Mouse (Mus musculus) heart, adult 2 months (tissue): ENCODE results near the gene Tmem176b. TPM values are rescaled to one million over a fixed set of nuclear protein-coding genes. Genes with fewer than 3 reads are reported as not detected.

Experiments
- DNase-seq, 2 experiments: peaks; one replicate each; pipeline ENCODE4 v3.0.0; 2021
- H3K27ac ChIP-seq: fragments of 200-600 bp; 2 replicates; pipeline ENCODE4 v1.8.1; 2022
- H3K27me3 ChIP-seq: fragments of 200-500 bp; 2 replicates; pipeline ENCODE4 v1.6.1; 2012; ENCODE audit warnings: mild to moderate bottlenecking, low read length, inconsistent platforms, mixed read lengths; ENCODE audit not compliant: control insufficient read depth, insufficient read depth
- H3K36me3 ChIP-seq: fragments of 200-500 bp; 2 replicates; pipeline ENCODE4 v1.6.1; 2012; ENCODE audit warnings: low read length, inconsistent platforms; ENCODE audit not compliant: control insufficient read depth, insufficient read depth
- H3K4me1 ChIP-seq: fragments of 200-500 bp; 2 replicates; pipeline ENCODE4 v1.6.1; 2011; ENCODE audit warnings: low read length; ENCODE audit not compliant: control insufficient read depth, insufficient read depth
- H3K4me3 ChIP-seq: fragments of 200-600 bp; 2 replicates; pipeline ENCODE4 v1.8.1; 2022
- H3K79me2 ChIP-seq: fragments of 200-500 bp; replicated peaks from 2 replicates; pipeline ENCODE4 v1.6.1; 2012; ENCODE audit warnings: mild to moderate bottlenecking, inconsistent platforms, low read length, moderate library complexity, mixed read lengths; ENCODE audit not compliant: control insufficient read depth, insufficient read depth
- H3K9ac ChIP-seq: fragments of 200-500 bp; 2 replicates; pipeline ENCODE4 v1.6.1; 2012; ENCODE audit warnings: low read depth, mild to moderate bottlenecking, control low read depth, inconsistent platforms, low read length, mixed read lengths
- CTCF ChIP-seq: fragments of 200-600 bp; IDR thresholded peaks from 2 replicates; pipeline ENCODE4 v1.8.1; 2022; ENCODE audit warnings: antibody characterized with exemption, mild to moderate bottlenecking, moderate library complexity
- EP300 ChIP-seq: fragments of 200-500 bp; IDR thresholded peaks from 2 replicates; pipeline ENCODE4 v1.6.1; 2011; ENCODE audit warnings: low read depth, low read length, control low read depth; ENCODE audit not compliant: insufficient read depth
- POLR2A ChIP-seq: fragments of 200-500 bp; IDR thresholded peaks from 2 replicates; pipeline ENCODE4 v1.6.1; 2011; ENCODE audit warnings: mild to moderate bottlenecking, low read depth, low read length, control low read depth; ENCODE audit not compliant: insufficient read depth
- WGBS: fragments of 180-500 bp; shearing (Covaris S2); methylation state at CpG from one replicate; pipeline ENCODE4 v1.1.7; 2018; 5-methylcytosine and 5-hydroxymethylcytosine counted together
- intact Hi-C: fragments of 180-260 bp; cut with DNase I; formaldehyde crosslinking; loops from one replicate; pipeline ENCODE4 v1.15.1; 2025
- polyA plus RNA-seq: library from polyadenylated mRNA; depleted of rRNA; stranded (reverse); fragments of >200 nt; gene quantifications from 2 replicates; pipeline ENCODE4 v1.2.3, GENCODE M21; 2012; rRNA removed
- total RNA-seq, 2 experiments: library from RNA; stranded (reverse); gene quantifications; 2 replicates each; pipeline ENCODE4 v1.2.3; 2021

Tmem176b gene
- total and polyA plus RNA-seq, 3 experiments, result 41.6 to 108 (median 53.0) TPM

GRCm38 (mm10) chr6:48801897-48802296, 39.4 kb downstream of the Tmem176b start:
- 79% methylated on average over 1 of the region's 1 CpGs for WGBS
- Histone ChIP-seq H3K4me1 (no peaks in the 10 kb centered on the region), H3K36me3 (no peaks in the 10 kb centered on the region), H3K9ac (no peak overlapping the region), H3K4me3 (no peak overlapping the region), H3K27ac (no peak overlapping the region), H3K27me3 (no peaks in the 10 kb centered on the region), H3K79me2 (no peaks in the 10 kb centered on the region)
- intact Hi-C loops, result no loop called here
- TF ChIP-seq CTCF (no peak), POLR2A (no peak), EP300 (no peak)
- no peak for DNase-seq

- no peaks in the 10 kb centered on the region for H3K27me3 ChIP-seq
- 44% methylated on average over 2 of the region's 2 CpGs for WGBS
- no peak for DNase-seq
- H3K9ac ChIP-seq, result no peak overlapping the region
- no peak for TF ChIP-seq EP300
- no peak for TF ChIP-seq CTCF
- no peak for TF ChIP-seq POLR2A
- H3K36me3 ChIP-seq, result no peaks in the 10 kb centered on the region
- H3K79me2 ChIP-seq, result no peaks in the 10 kb centered on the region
- no peak overlapping the region for H3K27ac ChIP-seq
- H3K4me1 ChIP-seq, result no peaks in the 10 kb centered on the region; the same call in 1 of the 2 replicates
- intact Hi-C loops, result no loop called here
- H3K4me3 ChIP-seq, result no peak overlapping the region
Measured at GRCm38 (mm10) chr6:48787867-48788266, 53.4 kb downstream of the Tmem176b start.

- H3K27ac ChIP-seq, result no peak overlapping the region; the same call in 1 of the 2 replicates
- no peak overlapping the region for H3K4me3 ChIP-seq
- no peak for DNase-seq
- no peaks in the 10 kb centered on the region for H3K27me3 ChIP-seq
- intact Hi-C loops, result no loop called here
- no peak overlapping the region for H3K9ac ChIP-seq
- no peaks in the 10 kb centered on the region; the same call in 1 of the 2 replicates for H3K4me1 ChIP-seq
- TF ChIP-seq POLR2A, result no peak
- no peak for TF ChIP-seq EP300
- no peak for TF ChIP-seq CTCF
- no peaks in the 10 kb centered on the region for H3K36me3 ChIP-seq
- H3K79me2 ChIP-seq, result no peaks in the 10 kb centered on the region
- WGBS, result 61% methylated on average over 2 of the region's 2 CpGs
Measured at GRCm38 (mm10) chr6:48785601-48786000, 55.7 kb downstream of the Tmem176b start.

- WGBS, result 33% methylated on average over 1 of the region's 1 CpGs
- Histone ChIP-seq H3K9ac (no peak overlapping the region), H3K79me2 (no peaks in the 10 kb centered on the region), H3K27me3 (no peaks in the 10 kb centered on the region), H3K4me1 (no peaks in the 10 kb centered on the region; the same call in 1 of the 2 replicates), H3K4me3 (no peak overlapping the region), H3K36me3 (no peaks in the 10 kb centered on the region), H3K27ac (peak overlapping the region; percentile 13; the same call in 1 of the 2 replicates)
- no peak for TF ChIP-seq CTCF
- no peak for TF ChIP-seq POLR2A
- DNase-seq, result peak in 1 of 2 experiments; percentile 9
- intact Hi-C loops, result no loop called here
Measured at GRCm38 (mm10) chr6:48785189-48785588, 56.1 kb downstream of the Tmem176b start.

GRCm38 (mm10) chr6:48784406-48784805, 56.9 kb downstream of the Tmem176b start:
- intact Hi-C loops, result no loop called here
- DNase-seq, result no peak
- TF ChIP-seq EP300, result no peak
- TF ChIP-seq POLR2A, result no peak
- TF ChIP-seq CTCF, result no peak
- H3K36me3 ChIP-seq, result no peaks in the 10 kb centered on the region
- no peaks in the 10 kb centered on the region for H3K79me2 ChIP-seq
- H3K27ac ChIP-seq, result no peak overlapping the region
- H3K4me1 ChIP-seq, result no peaks in the 10 kb centered on the region; the same call in 1 of the 2 replicates
- no peak overlapping the region for H3K4me3 ChIP-seq
- no peaks in the 10 kb centered on the region for H3K27me3 ChIP-seq
- no peak overlapping the region for H3K9ac ChIP-seq
- WGBS, result 74% methylated on average over 1 of the region's 1 CpGs

Other genes with a start within 250 kb of the Tmem176b start
- gene Repin1, start 247.6 kb downstream of the Tmem176b start, total RNA-seq, result 10 to 100 TPM; 30.0 to 33.2 TPM
- 27.7 and 33.1 TPM in 2 replicates for gene Repin1, start 247.6 kb downstream of the Tmem176b start, polyA plus RNA-seq
- not detected for gene Gm44965, start 247.6 kb downstream of the Tmem176b start, total RNA-seq
- gene Gm44965, start 247.6 kb downstream of the Tmem176b start, polyA plus RNA-seq, result not detected in 2 replicates
- gene Zfp775, start 239.4 kb downstream of the Tmem176b start, total RNA-seq, result 10 to 100 TPM; 11.8 to 12.9 TPM
- gene Zfp775, start 239.4 kb downstream of the Tmem176b start, polyA plus RNA-seq, result 6.2 and 7.0 TPM in 2 replicates
- gene AI854703, start 214.7 kb downstream of the Tmem176b start, total RNA-seq, result under 1 TPM; 0.16 to 0.29 TPM
- gene AI854703, start 214.7 kb downstream of the Tmem176b start, polyA plus RNA-seq, result 0.68 and 1.1 TPM in 2 replicates
- gene Gimap8, start 194.3 kb downstream of the Tmem176b start, total RNA-seq, result 1 to 10 TPM; 7.1 to 7.6 TPM
- gene Gimap8, start 194.3 kb downstream of the Tmem176b start, polyA plus RNA-seq, result 4.1 and 7.3 TPM in 2 replicates
- gene Gimap9, start 165.4 kb downstream of the Tmem176b start, total RNA-seq, result 1 to 10 TPM; 3.1 to 3.4 TPM
- 1.8 and 3.7 TPM in 2 replicates for gene Gimap9, start 165.4 kb downstream of the Tmem176b start, polyA plus RNA-seq
- gene Gimap4, start 156.9 kb downstream of the Tmem176b start, total RNA-seq, result 10 to 100 TPM; 22.4 to 25.3 TPM
- 28.1 and 42.1 TPM in 2 replicates for gene Gimap4, start 156.9 kb downstream of the Tmem176b start, polyA plus RNA-seq
- gene Gimap6, start 133.3 kb downstream of the Tmem176b start, total RNA-seq, result 10 to 100 TPM; 34.3 to 38.1 TPM
- 19.2 and 28.6 TPM in 2 replicates for gene Gimap6, start 133.3 kb downstream of the Tmem176b start, polyA plus RNA-seq
- gene Gm28053, start 122.9 kb downstream of the Tmem176b start, total RNA-seq, result 1 to 10 TPM; 3.4 to 5.6 TPM
- not detected in 2 replicates for gene Gm28053, start 122.9 kb downstream of the Tmem176b start, polyA plus RNA-seq
- under 1 TPM in 1 of 2 experiments, not detected in 1; 0.77 TPM for gene Gimap7, start 122.9 kb downstream of the Tmem176b start, total RNA-seq
- gene Gimap7, start 122.9 kb downstream of the Tmem176b start, polyA plus RNA-seq, result 0.29 and 0.70 TPM in 2 replicates
- gene Gimap1, start 102.4 kb downstream of the Tmem176b start, total RNA-seq, result 1 to 10 TPM; 8.9 to 9.4 TPM
- 5.9 and 6.6 TPM in 2 replicates for gene Gimap1, start 102.4 kb downstream of the Tmem176b start, polyA plus RNA-seq
- 1 to 10 TPM; 4.6 to 5.1 TPM for gene Gimap5, start 95.3 kb downstream of the Tmem176b start, total RNA-seq
- gene Gimap5, start 95.3 kb downstream of the Tmem176b start, polyA plus RNA-seq, result 6.2 and 6.6 TPM in 2 replicates
- gene Gimap3, start 70.6 kb downstream of the Tmem176b start, total RNA-seq, result 1 to 10 TPM; 1.0 to 1.5 TPM
- gene Gimap3, start 70.6 kb downstream of the Tmem176b start, polyA plus RNA-seq, result 3.0 and 4.8 TPM in 2 replicates
- gene Tmem176a, start 577 bp downstream of the Tmem176b start, total RNA-seq, result 10 to 100 TPM; 17.0 to 22.0 TPM
- 19.3 and 28.1 TPM in 2 replicates for gene Tmem176a, start 577 bp downstream of the Tmem176b start, polyA plus RNA-seq
- gene Aoc1, start 31.4 kb upstream of the Tmem176b start, total RNA-seq, result not detected
- 0.23 and 1.1 TPM in 2 replicates for gene Aoc1, start 31.4 kb upstream of the Tmem176b start, polyA plus RNA-seq
- not detected for gene 1600015I10Rik, start 88.4 kb upstream of the Tmem176b start, total RNA-seq
- 0.08 and 0.12 TPM in 2 replicates for gene 1600015I10Rik, start 88.4 kb upstream of the Tmem176b start, polyA plus RNA-seq
- not detected for gene Doxl2, start 133.5 kb upstream of the Tmem176b start, total RNA-seq
- not detected in 2 replicates for gene Doxl2, start 133.5 kb upstream of the Tmem176b start, polyA plus RNA-seq
- not detected for gene Svs1, start 145.4 kb upstream of the Tmem176b start, total RNA-seq
- gene Svs1, start 145.4 kb upstream of the Tmem176b start, polyA plus RNA-seq, result not detected in 2 replicates
- 1 to 10 TPM in 1 of 2 experiments, under 1 TPM in 1; 0.84 to 1.3 TPM for gene Gpnmb, start 195.1 kb upstream of the Tmem176b start, total RNA-seq
- 2.4 and 4.9 TPM in 2 replicates for gene Gpnmb, start 195.1 kb upstream of the Tmem176b start, polyA plus RNA-seq
- gene Malsu1, start 232.3 kb upstream of the Tmem176b start, total RNA-seq, result 10 to 100 TPM; 34.4 to 39.0 TPM
- gene Malsu1, start 232.3 kb upstream of the Tmem176b start, polyA plus RNA-seq, result 14.5 and 15.4 TPM in 2 replicates